Mouse (Mus musculus): ENCODE data around the gene Kifc3. TPM values are rescaled to one million over a fixed set of nuclear protein-coding genes. Genes with fewer than 3 reads are reported as not detected.

The Kifc3 gene
- polyA plus RNA-seq, 1 experiment from 2014 or later: 7.3 TPM

DNA sequence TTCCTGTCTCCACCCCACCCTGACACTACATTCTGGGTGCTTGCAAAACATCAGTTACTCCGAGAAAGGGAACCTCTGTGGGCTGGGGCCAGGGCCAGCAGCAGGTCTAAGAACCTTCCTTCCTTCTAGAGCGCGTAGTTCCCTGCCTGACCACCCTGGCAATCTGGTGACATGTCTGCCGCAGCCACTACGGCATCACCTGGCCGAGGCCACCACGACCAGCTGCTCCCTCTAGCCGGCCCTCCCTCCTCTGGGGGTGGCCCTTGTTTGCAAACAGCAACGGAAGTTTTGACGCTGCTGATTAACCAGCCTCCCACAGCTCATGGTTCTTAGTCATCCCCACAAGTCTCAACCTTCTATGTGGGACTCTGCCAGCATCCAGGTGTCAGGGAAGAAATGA lies 53.2 kb downstream of the Kifc3 start:
- no peaks in the 10 kb centered on the region for H3K9me3 ChIP-seq (ENCODE audit: control insufficient read depth, low read length)
- no peak overlapping the region for H3K4me3 ChIP-seq (ENCODE audit: low read depth, low read length)
- no peak overlapping the region for H3K9ac ChIP-seq (ENCODE audit: low read length)
- DNase-seq (ENCODE audit: low spot score) (no peak), ATAC-seq (ENCODE audit: insufficient number of reproducible peaks, low FRiP score, low TSS enrichment, low read depth) (no peak)
- no peak overlapping the region for H3K27ac ChIP-seq (replicated peaks; ENCODE audit: low read depth, low read length)
- 56% methylated on average over 10 of the region's 10 CpGs for WGBS
- H3K27me3 ChIP-seq (ENCODE audit: control insufficient read depth, insufficient read depth, low read length): no peaks in the 10 kb centered on the region
- no peak overlapping the region for H3K4me2 ChIP-seq (ENCODE audit: low read depth, severe bottlenecking)
- no peaks in the 10 kb centered on the region for H3K4me1 ChIP-seq (ENCODE audit: control insufficient read depth, insufficient read depth, low read length)
- no peaks in the 10 kb centered on the region for H3K36me3 ChIP-seq (ENCODE audit: control insufficient read depth, insufficient read depth, low read length)

DNA sequence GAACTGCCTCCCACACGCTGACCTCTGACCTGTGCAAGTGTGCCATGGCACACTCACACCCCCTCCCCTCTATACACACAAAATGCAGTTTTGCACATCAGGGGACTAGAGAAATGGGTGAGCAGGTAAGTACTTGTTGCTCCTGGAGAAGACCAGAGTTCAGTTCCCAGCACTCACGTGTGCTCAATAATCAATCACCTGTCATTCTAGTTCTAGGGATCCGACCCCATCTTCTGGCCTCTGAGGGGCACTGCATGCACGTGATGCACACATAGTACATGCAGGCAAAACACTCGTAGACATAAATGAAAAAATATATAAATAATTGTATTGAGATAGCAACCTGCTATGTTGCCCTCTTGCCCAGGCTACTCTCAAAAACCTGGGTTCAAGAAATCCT lies 55.8 kb downstream of the Kifc3 start:
- H3K9me3 ChIP-seq (ENCODE audit: control insufficient read depth, low read length): no peaks in the 10 kb centered on the region
- no peak for DNase-seq (ENCODE audit: low spot score)
- no peak overlapping the region for H3K9ac ChIP-seq (ENCODE audit: low read length)
- H3K4me3 ChIP-seq (ENCODE audit: low read depth, low read length): no peak overlapping the region
- H3K36me3 ChIP-seq (ENCODE audit: control insufficient read depth, insufficient read depth, low read length): no peaks in the 10 kb centered on the region
- H3K27ac ChIP-seq (replicated peaks; ENCODE audit: low read depth, low read length): no peak overlapping the region
- WGBS: 92% methylated on average over 5 of the region's 5 CpGs
- ATAC-seq (ENCODE audit: insufficient number of reproducible peaks, low FRiP score, low TSS enrichment, low read depth): no peak
- H3K4me1 ChIP-seq (ENCODE audit: control insufficient read depth, insufficient read depth, low read length): peaks cover 14% of the 10 kb centered on the region
- no peaks in the 10 kb centered on the region for H3K27me3 ChIP-seq (ENCODE audit: control insufficient read depth, insufficient read depth, low read length)
- no peak overlapping the region for H3K4me2 ChIP-seq (ENCODE audit: low read depth, severe bottlenecking)

DNA sequence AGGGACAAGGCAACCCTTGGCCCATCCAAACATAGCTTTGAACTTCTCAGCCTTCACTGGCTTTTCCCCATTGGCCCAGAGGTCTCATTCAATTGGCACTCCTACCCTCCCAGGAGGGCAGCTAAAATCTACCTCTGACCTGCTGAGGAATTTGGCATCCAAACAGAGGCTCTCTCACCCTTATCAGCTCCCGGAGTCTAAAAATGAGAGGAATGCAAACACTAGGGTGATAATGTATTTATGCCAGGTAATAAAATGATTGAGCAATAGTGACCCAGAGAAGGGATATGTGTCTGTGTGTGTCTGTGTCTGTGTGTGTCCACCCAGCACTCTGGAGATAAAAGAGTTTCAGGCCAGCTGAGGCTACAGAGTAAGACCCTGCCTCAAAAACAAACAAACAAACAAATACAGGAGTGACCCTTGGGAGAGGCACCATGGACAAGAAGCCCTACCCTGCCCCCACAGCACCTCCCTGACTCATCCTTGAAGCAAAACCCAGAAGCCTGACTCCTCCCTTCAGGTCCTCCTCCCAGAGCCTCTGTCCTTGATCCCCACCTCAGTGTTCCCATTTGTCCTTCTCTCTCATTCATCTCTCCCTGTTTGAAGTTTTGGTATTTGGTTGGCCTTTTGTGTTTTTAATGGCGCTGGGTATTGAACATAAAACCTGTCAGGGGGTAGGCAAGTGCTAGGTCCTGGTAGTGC lies 56.4 kb downstream of the Kifc3 start:
- no peaks in the 10 kb centered on the region for H3K9me3 ChIP-seq (ENCODE audit: control insufficient read depth, low read length)
- no peak for ATAC-seq (ENCODE audit: insufficient number of reproducible peaks, low FRiP score, low TSS enrichment, low read depth)
- WGBS: 69% methylated on average over 2 of the region's 2 CpGs
- H3K36me3 ChIP-seq (ENCODE audit: control insufficient read depth, insufficient read depth, low read length): no peaks in the 10 kb centered on the region
- peaks cover 19% of the 10 kb centered on the region for H3K4me1 ChIP-seq (ENCODE audit: control insufficient read depth, insufficient read depth, low read length)
- no peak overlapping the region for H3K4me2 ChIP-seq (ENCODE audit: low read depth, severe bottlenecking)
- H3K9ac ChIP-seq (ENCODE audit: low read length): no peak overlapping the region
- H3K27me3 ChIP-seq (ENCODE audit: control insufficient read depth, insufficient read depth, low read length): no peaks in the 10 kb centered on the region
- DNase-seq (ENCODE audit: low spot score): no peak
- H3K27ac ChIP-seq (replicated peaks; ENCODE audit: low read depth, low read length): no peak overlapping the region
- no peak overlapping the region for H3K4me3 ChIP-seq (ENCODE audit: low read depth, low read length)

DNA sequence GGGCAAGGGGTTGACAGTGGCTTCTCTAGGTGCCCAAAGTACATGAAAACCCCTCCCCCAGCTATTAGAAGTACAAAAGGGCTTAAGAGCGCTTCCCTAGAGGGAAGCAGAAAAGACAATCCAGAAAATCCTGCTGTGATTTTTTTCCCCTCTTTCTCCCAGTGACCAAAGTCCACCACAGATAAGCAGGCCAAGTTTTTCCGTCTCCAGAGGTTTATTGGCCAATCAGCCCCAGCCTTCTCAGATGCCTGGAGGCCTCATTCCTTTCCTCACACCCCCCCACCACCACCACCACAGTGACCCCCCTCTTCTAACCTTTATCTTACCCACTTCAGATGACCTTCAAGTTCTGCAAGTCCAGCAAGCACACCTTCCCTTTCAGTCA lies 58.0 kb downstream of the Kifc3 start:
- H3K4me2 ChIP-seq (ENCODE audit: low read depth, severe bottlenecking): no peak overlapping the region
- no peaks in the 10 kb centered on the region for H3K36me3 ChIP-seq (ENCODE audit: control insufficient read depth, insufficient read depth, low read length)
- DNase-seq (ENCODE audit: low spot score): no peak
- no peak overlapping the region for H3K9ac ChIP-seq (ENCODE audit: low read length)
- WGBS: 52% methylated on average over 2 of the region's 2 CpGs
- H3K4me1 ChIP-seq (ENCODE audit: control insufficient read depth, insufficient read depth, low read length): peaks cover 19% of the 10 kb centered on the region
- H3K4me3 ChIP-seq (ENCODE audit: low read depth, low read length): no peak overlapping the region
- ATAC-seq (ENCODE audit: insufficient number of reproducible peaks, low FRiP score, low TSS enrichment, low read depth): no peak
- H3K27me3 ChIP-seq (ENCODE audit: control insufficient read depth, insufficient read depth, low read length): no peaks in the 10 kb centered on the region
- H3K9me3 ChIP-seq (ENCODE audit: control insufficient read depth, low read length): no peaks in the 10 kb centered on the region
- no peak overlapping the region for H3K27ac ChIP-seq (replicated peaks; ENCODE audit: low read depth, low read length)

DNA sequence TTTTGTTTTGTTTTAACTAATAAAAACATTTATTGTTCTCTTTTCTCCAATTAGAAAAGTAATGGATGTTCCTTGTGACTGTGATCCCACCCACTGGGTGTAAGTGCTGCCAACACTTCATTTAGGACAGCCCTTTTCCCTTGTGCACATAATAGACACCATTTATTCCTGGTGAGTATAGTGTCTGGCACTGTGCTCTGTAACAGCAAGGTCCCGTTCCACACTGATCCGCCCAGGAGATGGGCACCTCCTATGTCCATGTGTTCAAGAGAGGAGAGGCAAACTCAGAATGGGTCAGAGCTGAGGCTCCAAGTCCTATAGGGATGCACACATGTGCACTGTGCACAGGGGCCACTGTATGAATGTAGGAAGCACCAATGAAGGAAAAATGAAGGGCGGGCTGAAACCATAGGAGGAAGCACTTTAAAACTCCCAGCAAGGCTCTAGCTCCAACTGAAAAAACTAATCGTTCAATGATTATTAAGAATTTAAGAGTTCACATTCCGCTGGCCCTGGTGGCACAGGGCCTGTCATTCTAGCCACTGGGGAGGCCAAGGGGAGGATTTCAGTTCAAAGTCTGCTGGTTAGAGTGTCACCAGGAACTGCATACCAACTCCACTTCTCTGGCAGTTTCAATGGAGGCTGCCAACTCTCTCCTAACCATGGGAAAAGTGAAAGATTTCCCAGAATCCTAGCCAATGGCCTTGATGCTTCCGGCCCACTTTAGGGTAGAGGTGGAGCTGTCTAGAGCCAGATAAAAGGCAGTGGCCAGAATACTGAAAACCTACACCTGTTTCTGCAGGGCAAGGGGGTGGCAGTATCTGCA lies 58.6 kb downstream of the Kifc3 start:
- Histone ChIP-seq H3K4me1 (ENCODE audit: control insufficient read depth, insufficient read depth, low read length) (peaks cover 19% of the 10 kb centered on the region), H3K27ac (replicated peaks; ENCODE audit: low read depth, low read length) (no peak overlapping the region), H3K4me3 (ENCODE audit: low read depth, low read length) (no peak overlapping the region), H3K36me3 (ENCODE audit: control insufficient read depth, insufficient read depth, low read length) (no peaks in the 10 kb centered on the region), H3K9me3 (ENCODE audit: control insufficient read depth, low read length) (no peaks in the 10 kb centered on the region), H3K27me3 (ENCODE audit: control insufficient read depth, insufficient read depth, low read length) (no peaks in the 10 kb centered on the region), H3K4me2 (ENCODE audit: low read depth, severe bottlenecking) (no peak overlapping the region), H3K9ac (ENCODE audit: low read length) (no peak overlapping the region)
- WGBS: 84% methylated on average over 6 of the region's 6 CpGs
- ATAC-seq (ENCODE audit: insufficient number of reproducible peaks, low FRiP score, low TSS enrichment, low read depth): no peak
- no peak for DNase-seq (ENCODE audit: low spot score)

DNA sequence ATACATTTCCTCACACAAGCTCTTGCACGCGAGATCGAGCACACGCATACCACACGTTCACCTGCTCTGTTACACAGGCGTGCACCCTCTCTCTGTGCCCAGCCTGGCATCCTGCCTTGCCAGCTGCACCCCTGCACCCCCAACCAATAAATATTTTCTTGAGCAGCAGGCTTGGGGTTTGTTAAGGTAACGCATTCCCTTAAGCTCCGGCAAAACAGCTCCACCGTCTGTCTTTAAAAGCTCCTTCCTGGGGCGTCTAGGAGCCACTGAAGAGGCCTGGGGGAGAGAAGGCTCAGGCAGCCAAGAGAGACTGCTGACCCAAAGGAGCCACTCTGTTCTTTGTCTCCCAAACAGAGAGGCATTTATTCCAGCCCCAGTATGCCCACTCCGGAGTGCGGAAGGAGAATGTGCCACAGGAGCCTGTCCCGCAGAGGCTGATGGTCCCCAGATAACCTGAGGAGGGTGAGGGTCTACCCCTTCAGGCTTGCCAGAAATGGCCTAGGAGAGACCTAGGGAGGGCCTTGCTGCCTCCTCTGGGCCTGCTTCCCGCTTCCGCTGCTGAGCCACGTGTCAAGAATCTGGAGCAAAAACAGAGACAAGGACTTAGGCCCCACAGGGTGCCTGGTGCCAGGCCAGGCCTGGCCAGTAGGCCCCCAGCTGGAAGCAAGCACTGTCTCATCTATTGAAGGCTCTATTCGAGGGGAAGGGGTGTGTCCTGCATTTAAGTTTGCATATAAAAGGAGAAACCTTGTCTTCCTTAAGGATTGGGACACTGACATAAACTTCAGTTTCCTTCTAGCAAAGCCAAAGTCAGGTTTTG lies 59.4 kb downstream of the Kifc3 start:
- DNase-seq (ENCODE audit: low spot score) (peak; percentile 34), ATAC-seq (ENCODE audit: insufficient number of reproducible peaks, low FRiP score, low TSS enrichment, low read depth) (peak; percentile 22; the same call in 1 of the 2 replicates)
- 21% methylated on average over 17 of the region's 17 CpGs for whole genome bisulfite sequencing
- no peaks in the 10 kb centered on the region for H3K36me3 ChIP-seq (ENCODE audit: control insufficient read depth, insufficient read depth, low read length)
- H3K9ac ChIP-seq (ENCODE audit: low read length): peak overlapping the region; percentile 79
- H3K4me2 ChIP-seq (ENCODE audit: low read depth, severe bottlenecking): peak overlapping the region; percentile 93
- H3K9me3 ChIP-seq (ENCODE audit: control insufficient read depth, low read length): no peaks in the 10 kb centered on the region
- no peak overlapping the region; the same call in 1 of the 2 replicates for H3K27ac ChIP-seq (replicated peaks; ENCODE audit: low read depth, low read length)
- H3K27me3 ChIP-seq (ENCODE audit: control insufficient read depth, insufficient read depth, low read length): no peaks in the 10 kb centered on the region
- peak overlapping the region; percentile 68; the same call in 1 of the 2 replicates for H3K4me3 ChIP-seq (ENCODE audit: low read depth, low read length)
- peaks cover 19% of the 10 kb centered on the region for H3K4me1 ChIP-seq (ENCODE audit: control insufficient read depth, insufficient read depth, low read length)

DNA sequence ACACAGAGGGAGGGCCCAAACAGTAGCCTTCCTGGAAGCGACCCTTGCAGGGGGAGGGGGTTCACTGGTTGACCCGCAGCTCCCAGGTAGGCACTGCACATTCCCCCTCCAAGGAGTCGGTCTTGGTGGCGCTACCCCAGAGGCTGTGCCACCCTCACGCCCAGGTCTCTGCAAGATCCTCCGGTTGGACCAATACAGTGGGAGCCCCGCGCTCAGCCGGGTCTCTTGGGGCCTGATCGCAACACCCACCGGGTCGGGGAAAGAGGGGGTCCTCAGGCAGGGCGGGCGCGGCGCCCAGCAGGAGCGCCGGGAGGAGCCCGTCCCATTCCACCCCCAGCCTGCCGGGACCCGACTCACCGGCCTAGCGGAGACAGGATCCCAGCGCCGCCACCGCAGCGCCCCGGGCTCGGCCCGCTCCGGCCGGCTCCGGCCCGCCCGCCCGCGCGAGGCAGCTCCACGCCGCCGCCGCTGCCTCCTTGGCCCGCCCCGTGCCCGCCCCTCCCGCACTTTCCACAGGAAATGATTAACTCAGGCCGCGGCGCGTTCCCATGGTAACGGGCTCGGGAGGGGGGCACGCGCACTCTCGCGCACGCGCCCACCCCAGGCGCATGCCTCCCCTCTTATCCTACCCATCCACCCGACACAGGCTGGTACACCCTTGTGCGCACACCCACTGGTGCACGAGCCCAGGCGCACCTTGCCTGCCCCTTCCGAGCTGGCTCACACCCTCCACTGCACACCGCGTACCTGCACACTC lies 60.4 kb downstream of the Kifc3 start:
- H3K27ac ChIP-seq (replicated peaks; ENCODE audit: low read depth, low read length): no peak overlapping the region
- peaks cover 4% of the 10 kb centered on the region for H3K27me3 ChIP-seq (ENCODE audit: control insufficient read depth, insufficient read depth, low read length)
- under 1% methylated on average over 62 of the region's 66 CpGs for WGBS
- peaks cover 20% of the 10 kb centered on the region for H3K4me1 ChIP-seq (ENCODE audit: control insufficient read depth, insufficient read depth, low read length)
- no peaks in the 10 kb centered on the region for H3K9me3 ChIP-seq (ENCODE audit: control insufficient read depth, low read length)
- peak overlapping the region; percentile 68 for H3K4me3 ChIP-seq (ENCODE audit: low read depth, low read length)
- peak; percentile 79 for DNase-seq (ENCODE audit: low spot score)
- peak overlapping the region; percentile 93 for H3K4me2 ChIP-seq (ENCODE audit: low read depth, severe bottlenecking)
- H3K9ac ChIP-seq (ENCODE audit: low read length): peak overlapping the region; percentile 79
- peak; percentile 73 for ATAC-seq (ENCODE audit: insufficient number of reproducible peaks, low FRiP score, low TSS enrichment, low read depth)
- H3K36me3 ChIP-seq (ENCODE audit: control insufficient read depth, insufficient read depth, low read length): no peaks in the 10 kb centered on the region

All from limb, embryonic 11.5 days (tissue).